Mouse (Mus musculus) monocyte, adult 5-6 weeks (primary cell): ENCODE results near the gene Rhno1. TPM values are rescaled to one million over a fixed set of nuclear protein-coding genes. Genes with fewer than 3 reads are reported as not detected.
"Not testable (repeated sequence)": the region's sequence is repeated elsewhere in the genome, so short reads cannot be mapped to it uniquely, and the experiment has no call there.

Source experiments
- ATAC-seq: fragments of 153-309, 156-312 bp; replicated peaks from 2 replicates; pipeline ENCODE4 v1.8.0; 2017; ENCODE audit warnings: mild to moderate bottlenecking; ENCODE audit not compliant: low TSS enrichment, insufficient number of reproducible peaks, severe bottlenecking, poor library complexity, low FRiP score
- total RNA-seq: library from RNA; stranded (forward); fragments of 200-1000, 200-491, 200-594 nt; gene quantifications from 3 replicates; pipeline ENCODE4 v1.2.3, GENCODE M21; 2017

The Rhno1 gene
- total RNA-seq, result 22.2 to 35.8 TPM (median 32.9 TPM) in 3 replicates

DNA sequence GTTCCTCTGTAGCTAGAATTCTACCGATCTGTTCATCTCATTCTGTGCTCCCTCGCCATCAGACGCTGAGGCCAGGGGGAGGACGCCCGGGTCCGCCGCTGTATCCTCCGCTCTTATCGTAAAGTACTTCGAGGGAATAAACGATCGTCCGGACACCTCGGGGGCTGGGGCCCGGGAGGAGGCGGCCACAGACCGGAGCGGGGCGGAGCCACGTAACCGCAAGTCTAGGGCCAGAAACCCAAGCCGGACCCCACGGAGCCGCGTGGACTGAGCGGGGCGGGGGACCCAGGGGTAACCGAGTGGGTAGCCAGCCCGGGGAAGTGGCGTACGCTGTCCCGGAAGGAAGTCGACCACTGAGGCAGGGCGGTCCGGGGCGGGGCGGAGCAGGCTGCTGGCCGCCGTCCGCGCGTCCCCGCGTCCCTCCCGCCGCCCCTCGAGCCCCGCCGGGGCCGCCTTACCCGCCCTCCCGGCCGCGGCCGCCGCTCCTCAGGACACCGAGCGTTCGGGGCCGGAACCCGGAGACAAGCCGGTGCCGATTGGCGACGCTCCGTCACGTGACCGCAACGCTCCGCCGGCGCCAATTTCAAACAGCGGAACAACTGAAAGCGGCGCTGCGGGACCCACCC, at the start of gene Rhno1, which contains the start of gene Foxm1:
TSS of gene Rhno1 (minus strand) at position 531 of the 626 bp plus-strand sequence.
TSS of gene Foxm1 (plus strand) at position 587 of the 626 bp plus-strand sequence.
- ATAC-seq, result peak; percentile 69

DNA sequence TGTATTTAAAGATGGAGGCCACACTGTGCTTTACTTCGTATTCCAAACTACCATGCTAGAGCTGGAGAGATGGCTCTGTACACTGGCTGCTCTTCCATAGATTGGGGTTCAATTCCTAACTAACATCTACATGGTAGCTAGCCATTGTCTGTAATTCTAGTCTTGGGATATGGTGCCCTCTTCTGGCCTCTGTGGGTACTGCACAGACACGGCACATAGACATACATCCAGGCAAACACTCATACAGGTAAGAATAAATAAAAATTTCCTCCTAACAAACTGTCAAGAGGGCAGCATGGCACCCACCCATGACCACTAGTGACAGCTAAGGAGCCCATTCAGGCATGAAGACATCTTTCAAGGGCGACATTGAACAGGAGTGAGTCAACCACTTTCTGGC, 48.4 kb upstream of the Rhno1 start:
- peak; percentile 58; the same call in 1 of the 2 replicates for ATAC-seq

DNA sequence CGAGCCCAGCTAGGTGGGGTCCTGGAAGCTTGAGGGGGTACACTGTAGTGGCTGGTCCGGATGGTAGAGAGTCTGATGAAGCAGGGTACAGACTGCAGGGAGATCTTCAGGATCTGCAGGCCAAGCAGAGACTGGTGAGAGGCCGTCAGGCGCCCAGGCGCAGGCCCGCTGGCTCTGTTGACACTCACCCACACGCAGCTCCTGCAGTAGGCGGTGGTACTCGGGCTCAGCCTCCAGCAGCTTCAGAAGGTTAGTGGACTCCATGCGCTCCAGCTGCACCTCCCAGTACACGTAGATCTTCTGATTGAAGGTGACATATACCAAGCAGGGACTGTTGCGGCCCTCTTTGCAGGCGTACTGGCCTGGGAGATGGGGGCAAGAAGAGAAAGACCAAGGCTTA, 47.6 kb upstream of the Rhno1 start:
- ATAC-seq, result no peak

DNA sequence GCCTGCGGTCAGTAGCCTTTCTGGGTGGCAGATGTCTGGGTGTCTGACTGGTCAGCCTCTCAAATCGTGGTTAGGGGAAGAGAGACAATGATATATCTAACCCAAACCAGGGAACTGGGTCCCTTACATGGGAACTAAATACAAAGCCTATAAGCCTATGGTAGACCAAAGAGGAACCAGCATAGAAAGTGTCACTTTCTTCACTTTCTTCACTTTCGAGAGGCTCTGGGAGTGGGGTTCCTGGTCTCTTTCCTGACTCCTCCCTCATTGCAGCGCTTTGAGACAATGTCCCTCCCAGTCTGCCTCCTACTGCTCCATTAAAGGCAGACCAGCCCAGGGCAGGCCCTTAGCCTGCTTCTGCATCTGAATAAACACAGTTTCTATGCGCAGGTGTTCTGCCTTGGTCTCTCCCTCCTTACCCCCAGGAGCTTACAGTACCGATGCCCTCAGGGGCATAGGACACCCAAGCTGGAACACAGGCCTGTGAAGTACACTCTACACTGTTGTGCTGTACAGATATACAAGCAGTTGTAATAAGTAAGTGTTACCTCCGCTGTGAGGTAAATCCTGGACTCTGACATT, 45.9 kb upstream of the Rhno1 start:
- 0 out of 2 replicates have a peak, but pooled peaks have one; percentile 29 for ATAC-seq

DNA sequence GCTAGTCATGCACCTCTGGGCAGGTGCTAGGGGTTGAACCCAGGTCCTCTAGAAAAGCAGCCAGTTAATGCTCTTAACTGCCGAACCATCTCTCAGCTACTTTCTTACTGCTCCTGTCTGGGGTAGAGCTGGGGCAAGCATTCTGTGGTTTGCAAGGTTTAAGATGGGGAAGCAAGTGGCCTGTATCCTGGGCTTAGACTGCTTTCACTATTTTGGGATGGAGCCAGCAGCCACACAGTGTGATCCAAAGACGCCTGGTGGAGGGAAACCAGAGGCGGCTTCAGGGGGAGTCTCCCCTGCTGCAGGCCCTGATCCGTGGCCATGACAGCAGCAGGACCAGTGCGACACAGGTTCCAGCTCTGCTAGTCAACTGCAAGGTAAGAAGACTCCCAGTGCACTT, 42.0 kb upstream of the Rhno1 start:
- no peak for ATAC-seq

DNA sequence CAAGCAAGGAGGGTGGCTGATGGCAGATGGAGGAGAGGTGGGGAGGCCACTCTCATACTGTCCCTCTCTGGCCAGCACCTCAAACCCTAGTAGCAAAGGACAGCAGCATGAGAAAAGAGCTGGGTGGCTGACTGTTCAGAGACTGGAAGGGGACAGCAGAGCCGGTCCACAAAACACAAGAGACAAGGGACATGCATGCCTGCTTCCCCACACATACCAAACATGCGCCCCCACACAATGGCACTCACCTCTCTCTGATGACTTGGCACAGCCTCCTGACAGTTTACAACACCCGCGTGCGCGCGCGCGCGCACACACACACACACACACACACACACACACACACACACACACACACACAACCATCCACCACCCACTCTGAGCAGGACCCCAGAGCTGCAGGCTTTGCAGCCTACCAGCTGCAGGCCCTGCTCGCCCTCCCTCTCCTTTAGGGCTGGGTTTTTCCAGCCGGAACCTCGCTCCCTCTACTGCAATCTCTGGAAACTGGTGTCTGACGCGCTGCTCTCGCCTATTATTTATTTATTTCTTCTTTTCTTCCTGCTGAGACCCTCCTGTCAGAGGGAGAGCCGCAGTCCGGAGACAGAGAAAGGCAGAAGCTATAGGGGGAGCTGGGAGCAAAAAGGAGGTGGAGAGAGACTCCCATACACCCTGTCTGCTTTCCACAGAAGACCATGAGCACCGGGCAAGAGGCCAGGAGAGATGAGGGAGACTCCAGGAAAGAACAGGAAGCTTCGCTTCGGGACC, 36.9 kb upstream of the Rhno1 start:
- ATAC-seq, result no peak

DNA sequence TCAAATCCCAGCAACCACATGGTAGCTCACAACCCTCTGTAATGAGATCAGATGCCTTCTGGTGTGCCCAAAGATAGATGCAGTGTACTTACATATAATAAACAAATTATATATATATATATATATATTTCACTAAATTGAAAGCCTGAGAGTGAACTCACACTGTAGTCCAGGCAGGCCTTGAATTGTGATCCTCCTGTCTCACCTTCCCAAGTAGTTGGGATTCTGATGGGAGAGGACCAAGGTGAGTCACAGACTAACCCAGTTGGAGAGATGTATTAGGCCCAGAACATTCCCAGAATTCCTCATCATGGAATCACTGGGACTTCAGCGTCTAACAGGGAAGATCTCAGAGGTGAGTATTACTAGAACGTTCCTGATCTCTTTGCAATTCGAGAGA, 36.3 kb upstream of the Rhno1 start, which contains the start of gene Nrip2:
TSS of gene Nrip2 (plus strand) at position 301 of the 400 bp plus-strand sequence.
- no peak for ATAC-seq

DNA sequence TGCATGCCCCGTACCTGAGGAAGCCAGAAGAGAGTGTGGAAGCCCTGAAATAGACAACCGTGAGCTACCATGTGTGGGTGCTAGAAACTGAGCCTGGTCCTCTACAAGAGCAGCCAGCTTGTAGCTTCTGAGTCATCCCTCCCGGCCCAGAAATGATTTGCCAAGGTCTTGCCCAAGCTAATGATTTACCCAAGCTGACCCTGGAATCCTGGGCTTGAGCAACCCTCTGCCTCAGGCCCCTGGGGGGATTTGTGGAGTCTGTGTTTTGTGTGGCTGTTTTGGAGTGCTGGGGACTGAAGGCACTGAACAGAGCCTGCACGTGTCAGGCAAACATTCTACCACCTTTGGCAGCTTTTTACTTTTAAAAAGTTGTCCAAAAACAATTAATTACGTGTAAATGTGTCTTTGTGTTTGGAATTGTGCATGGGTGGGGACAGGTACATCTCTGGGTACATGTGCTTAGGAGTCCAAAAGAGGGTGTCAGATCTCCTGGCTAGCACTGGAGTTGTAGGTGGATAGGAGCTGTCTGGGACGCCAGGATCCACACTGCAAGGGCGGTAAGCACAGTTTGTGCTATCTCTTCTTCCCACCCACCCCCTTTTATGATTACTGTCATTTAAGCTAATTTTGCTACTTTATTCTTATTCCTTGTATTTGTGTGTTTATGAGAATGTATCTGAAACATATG, 35.0 kb upstream of the Rhno1 start:
- ATAC-seq, result no peak

DNA sequence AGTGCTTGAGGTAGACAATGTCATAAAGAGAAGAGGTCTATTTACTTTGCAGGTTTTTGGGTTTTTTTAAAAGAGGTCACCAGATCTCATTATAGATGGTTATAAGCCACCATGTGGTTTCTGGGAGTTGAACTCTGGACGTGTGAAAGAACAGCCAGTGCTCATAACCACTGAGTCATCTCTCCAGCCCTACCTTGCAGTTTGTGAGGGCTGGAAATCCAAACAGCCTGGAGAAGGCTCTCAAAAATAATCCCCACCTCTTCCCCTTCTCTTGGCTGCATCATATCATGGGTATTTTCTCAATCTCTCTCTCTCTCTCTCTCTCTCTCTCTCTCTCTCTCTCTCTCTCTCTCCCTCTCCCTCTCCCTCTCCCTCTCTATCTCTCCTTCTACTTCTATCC, 28.0 kb upstream of the Rhno1 start:
- ATAC-seq, result no peak

DNA sequence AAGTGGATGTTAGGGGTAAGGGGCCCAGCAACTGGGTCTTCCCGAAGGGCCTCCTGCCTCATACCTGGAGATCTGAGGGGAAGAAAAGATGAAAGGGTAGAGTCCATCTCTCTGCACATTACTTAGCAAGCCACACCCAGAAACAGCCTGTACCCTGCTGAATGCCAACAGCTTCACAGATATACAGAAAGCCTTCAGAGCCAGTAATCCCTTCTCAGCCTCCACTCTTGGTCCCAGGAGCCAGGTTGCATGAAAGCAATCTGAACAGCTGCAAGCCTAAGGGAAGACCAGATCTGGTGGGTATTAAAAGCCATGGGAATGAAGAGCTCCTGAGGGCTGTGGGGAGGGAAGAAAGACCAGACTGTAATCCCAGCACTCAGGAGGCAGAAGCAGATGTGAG, 26.5 kb upstream of the Rhno1 start:
- no peak for ATAC-seq

DNA sequence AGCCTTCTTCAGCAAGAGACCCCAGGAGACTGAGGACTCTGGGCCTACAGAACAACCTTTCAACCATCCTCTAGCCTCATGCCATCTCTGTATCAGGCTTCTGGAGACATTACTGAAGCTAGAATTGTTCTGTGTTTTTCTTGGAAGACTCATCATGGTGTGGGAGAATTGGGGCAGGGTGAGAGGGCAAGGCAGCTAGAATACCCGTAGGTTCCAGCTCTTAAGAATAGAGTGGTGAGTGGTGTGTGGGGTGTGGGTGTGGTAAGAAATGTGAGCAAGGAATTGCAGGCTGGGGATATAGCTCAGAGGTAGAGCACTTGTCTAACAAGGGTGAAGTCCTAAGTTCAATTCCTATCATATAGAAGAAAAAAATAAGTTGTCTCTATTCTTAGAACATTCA, 22.3 kb upstream of the Rhno1 start:
- ATAC-seq, result no peak

DNA sequence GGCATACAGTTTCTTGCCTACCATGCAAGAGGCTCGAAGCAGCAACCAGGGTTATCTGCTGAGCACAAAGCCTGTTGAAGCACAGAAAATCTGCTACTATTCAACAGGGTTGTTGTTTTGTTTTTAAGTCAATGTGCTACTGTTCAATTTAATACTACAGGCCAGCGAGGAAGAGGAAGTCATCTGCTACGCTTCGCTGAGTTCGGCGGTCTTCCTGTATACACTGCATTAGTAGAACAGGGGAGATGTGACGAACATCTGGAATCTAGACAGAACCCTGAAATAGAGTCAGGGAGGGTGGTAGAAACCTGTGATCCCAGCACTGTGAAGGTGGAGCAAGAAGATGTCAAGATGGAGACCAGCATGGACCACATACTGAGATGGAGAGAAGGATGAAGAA, 21.0 kb upstream of the Rhno1 start:
- no peak for ATAC-seq

DNA sequence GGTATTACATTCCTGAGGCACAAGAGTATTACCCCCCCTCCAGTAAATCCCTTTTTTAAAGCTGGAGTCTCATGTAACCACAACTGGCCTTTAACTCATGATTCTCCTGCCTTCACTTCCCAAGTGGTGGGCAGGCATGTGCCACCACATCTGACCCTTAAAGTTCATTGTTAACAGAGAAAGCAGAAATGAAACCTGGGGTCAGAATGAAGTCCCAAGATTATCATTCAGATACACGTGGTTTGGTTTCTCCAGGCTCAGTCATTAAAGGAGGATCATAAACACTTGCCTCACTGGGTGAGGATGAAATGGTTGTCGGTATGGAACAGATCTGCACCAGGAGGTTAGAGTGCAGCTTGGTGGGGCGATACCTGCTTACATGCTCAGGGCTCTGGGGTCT, 18.5 kb upstream of the Rhno1 start:
- 0 out of 2 replicates have a peak, but pooled peaks have one; percentile 40 for ATAC-seq

DNA sequence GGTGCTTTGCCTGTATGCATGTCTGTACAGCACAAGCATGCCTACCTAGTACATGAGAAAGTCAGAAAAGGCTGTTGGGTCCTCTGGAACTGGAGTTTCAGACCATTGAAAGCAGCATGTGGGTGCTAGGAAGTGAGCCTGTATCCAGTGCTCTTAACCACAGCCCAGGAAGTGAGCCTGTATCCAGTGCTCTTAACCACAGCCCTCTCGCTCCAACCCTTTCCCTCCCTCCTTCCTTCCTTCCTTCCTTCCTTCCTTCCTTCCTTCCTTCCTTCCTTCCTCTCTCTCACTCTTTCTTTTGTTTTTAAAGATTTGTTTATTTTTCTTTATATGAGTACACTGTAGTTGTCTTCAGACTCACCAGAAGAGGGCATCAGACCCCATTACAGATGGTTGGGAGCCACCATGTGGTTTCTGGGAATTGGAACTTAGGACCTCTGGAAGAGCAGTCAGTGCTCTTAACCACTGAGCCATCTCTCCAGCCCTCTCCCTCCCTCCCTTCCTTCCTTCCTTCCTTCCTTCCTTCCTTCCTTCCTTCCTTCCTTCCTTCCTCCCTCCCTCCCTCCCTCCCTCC, 18.0 kb upstream of the Rhno1 start:
- ATAC-seq, result not testable (repeated sequence)

DNA sequence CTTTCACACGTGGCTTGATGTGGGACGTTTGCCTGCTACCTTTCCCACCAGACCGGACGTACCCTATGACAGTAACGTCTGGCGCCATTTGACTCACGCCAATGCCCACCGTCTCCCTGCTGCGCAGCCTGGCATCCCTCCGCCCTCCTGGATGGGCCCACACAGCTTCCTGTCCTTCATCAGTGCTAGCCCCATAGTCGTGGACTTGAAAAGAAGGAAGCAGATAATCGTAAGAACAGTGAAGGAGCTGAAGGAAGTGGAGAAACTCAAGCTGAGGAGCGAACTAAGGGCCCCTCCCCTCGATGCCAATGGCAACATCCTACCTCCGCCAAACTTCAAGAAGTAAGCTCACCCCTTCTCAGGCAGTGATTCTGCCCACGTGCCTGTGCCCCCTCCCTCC, 16.9 kb upstream of the Rhno1 start:
- ATAC-seq, result no peak

DNA sequence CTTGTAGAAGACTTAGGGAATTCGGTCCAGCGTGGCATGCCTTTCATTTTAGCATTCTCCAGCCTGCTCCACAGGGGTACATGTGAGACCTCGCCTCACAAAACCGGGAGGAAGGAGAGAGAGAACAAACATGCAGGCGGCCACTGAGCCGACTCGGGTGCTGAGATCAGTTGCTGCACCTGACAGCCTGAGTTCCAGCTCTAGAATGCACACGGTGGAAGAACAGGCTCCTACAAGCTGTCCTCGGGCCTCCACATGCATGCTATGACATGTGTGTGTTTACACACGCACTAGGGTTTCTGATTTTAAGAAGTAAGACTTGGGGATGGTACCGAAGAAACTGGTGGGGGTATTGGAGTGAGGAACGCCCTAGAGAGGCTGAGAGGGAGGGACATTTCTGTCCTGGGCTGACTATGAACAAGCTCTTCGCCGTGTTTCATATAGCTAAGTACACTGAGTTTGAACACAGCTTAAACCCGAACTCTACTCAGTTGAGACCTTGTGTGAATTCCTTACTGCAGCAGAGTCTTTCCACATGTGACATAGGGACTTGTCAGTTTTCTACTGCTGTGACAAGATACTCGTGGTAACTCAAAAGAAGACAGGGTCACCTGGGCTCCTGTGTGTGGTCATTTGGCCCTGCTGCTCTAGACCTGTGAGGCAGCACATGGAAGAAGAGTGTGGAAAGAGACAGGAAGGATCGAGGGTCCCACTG, 13.8 kb upstream of the Rhno1 start:
- ATAC-seq, result no peak

DNA sequence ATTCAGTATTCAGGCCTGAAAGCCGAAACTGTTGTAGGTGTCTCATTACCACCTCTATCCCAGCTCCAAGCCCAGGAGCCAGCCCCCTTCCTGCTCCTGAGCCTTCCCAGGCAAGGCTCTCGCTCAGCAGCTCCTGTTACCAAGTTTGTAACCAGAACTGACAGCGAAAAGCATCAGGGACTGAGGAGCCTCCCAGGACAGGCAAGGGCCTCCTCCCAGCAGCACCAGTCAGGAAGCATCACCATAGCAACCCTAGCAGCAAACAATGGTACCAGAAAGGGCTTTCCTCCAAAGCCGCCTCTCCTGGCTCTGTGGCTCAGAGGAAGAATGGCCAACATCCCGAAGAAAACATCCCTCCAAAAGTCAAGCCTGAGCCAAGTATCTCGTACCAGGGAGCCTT, 12.5 kb upstream of the Rhno1 start, which contains the start of the genes Tex52 and Gm44596:
TSS of gene Tex52 (plus strand) at position 265 of the 400 bp plus-strand sequence.
TSS of gene Gm44596 (plus strand) at position 312 of the 400 bp plus-strand sequence.
- ATAC-seq, result no peak

DNA sequence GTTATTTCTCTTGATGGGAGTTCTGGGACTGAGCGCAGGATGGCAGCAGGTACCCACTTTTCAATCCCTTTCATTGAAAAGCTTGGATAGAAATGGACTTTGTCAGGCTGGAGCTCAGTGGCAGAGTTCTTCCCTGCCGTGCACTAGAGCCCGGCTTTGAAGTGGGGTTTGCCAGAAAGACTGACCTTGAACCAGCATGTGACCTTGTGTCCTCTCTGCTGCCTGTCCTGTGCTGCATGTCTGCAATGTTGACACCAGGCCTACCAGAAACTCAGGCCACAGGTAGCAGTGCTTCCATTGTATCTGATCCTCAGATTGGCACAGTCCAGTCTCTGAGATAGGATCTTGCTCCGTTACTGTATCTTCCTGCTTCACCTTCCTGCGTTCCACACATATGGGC, 7.3 kb upstream of the Rhno1 start:
- ATAC-seq, result no peak
